Mouse (Mus musculus) cerebellum, adult 2 months (tissue): ENCODE measurements around the gene Clba1. TPM values are rescaled to one million over a fixed set of nuclear protein-coding genes. Genes with fewer than 3 reads are reported as not detected.

Experiments
- DNase-seq, 2 experiments: peaks; one replicate each; pipeline ENCODE4 v3.0.0; 2021
- H3K27ac ChIP-seq: fragments of 200-500 bp; 2 replicates; pipeline ENCODE4 v1.5.1; 2012; ENCODE audit warnings: low read length, control low read depth, inconsistent platforms; ENCODE audit not compliant: insufficient read depth
- H3K27me3 ChIP-seq: fragments of 200-500 bp; 2 replicates; pipeline ENCODE4 v1.6.1; 2012; ENCODE audit warnings: inconsistent platforms, mild to moderate bottlenecking, low read length, moderate library complexity; ENCODE audit not compliant: control insufficient read depth, insufficient read depth
- H3K4me1 ChIP-seq: fragments of 200-500 bp; 2 replicates; pipeline ENCODE4 v1.6.1; 2011; ENCODE audit warnings: low read length; ENCODE audit not compliant: control insufficient read depth, insufficient read depth
- H3K4me3 ChIP-seq: fragments of 200-500 bp; replicated peaks from 2 replicates; pipeline ENCODE3; 2011; ENCODE audit warnings: mild to moderate bottlenecking, low read depth, low read length, control low read depth; ENCODE audit not compliant: insufficient read depth
- CTCF ChIP-seq: fragments of 200-500 bp; IDR thresholded peaks from 2 replicates; pipeline ENCODE4 v1.5.1; 2011; ENCODE audit warnings: low read depth, mild to moderate bottlenecking, control low read depth, low read length, moderate library complexity, borderline replicate concordance; ENCODE audit not compliant: insufficient read depth
- POLR2A ChIP-seq: fragments of 200-500 bp; IDR thresholded peaks from 2 replicates; pipeline ENCODE4 v1.6.1; 2011; ENCODE audit warnings: low read length, control low read depth, borderline replicate concordance; ENCODE audit not compliant: insufficient read depth
- WGBS: fragments of 180-500 bp; shearing (Covaris S2); methylation state at CpG from one replicate; pipeline ENCODE4 v1.1.7; 2018; 5-methylcytosine and 5-hydroxymethylcytosine counted together
- polyA plus RNA-seq: library from polyadenylated mRNA; depleted of rRNA; stranded (reverse); fragments of >200 nt; gene quantifications from 2 replicates; pipeline ENCODE4 v1.2.3, GENCODE M21; 2012; rRNA removed

Clba1 gene
- polyA plus RNA-seq, 1 experiment: 6.5 TPM

- DNase-seq: no peak
- H3K4me3 ChIP-seq: no peak overlapping the region
- H3K27ac ChIP-seq: no peak overlapping the region
- H3K27me3 ChIP-seq: no peaks in the 10 kb centered on the region
- 87% methylated on average over 9 of the region's 9 CpGs for WGBS
- no peak for TF ChIP-seq CTCF
- no peak for TF ChIP-seq POLR2A
- H3K4me1 ChIP-seq: no peaks in the 10 kb centered on the region
Observed at GRCm38 (mm10) chr12:112858581-112859336, 50.0 kb downstream of the Clba1 start.

GRCm38 (mm10) chr12:112859930-112860329 lies 51.2 kb downstream of the Clba1 start:
- Histone ChIP-seq H3K4me1 (no peaks in the 10 kb centered on the region), H3K27ac (no peak overlapping the region), H3K4me3 (no peak overlapping the region), H3K27me3 (no peaks in the 10 kb centered on the region)
- no peak for DNase-seq
- TF ChIP-seq POLR2A (no peak), CTCF (no peak)
- WGBS: 58% methylated on average over 8 of the region's 8 CpGs

GRCm38 (mm10) chr12:112860765-112861164 lies 52.0 kb downstream of the Clba1 start:
- WGBS: 87% methylated on average over 7 of the region's 7 CpGs
- TF ChIP-seq CTCF (no peak), POLR2A (no peak)
- H3K27me3 ChIP-seq: no peaks in the 10 kb centered on the region
- H3K4me1 ChIP-seq: no peaks in the 10 kb centered on the region
- DNase-seq: no peak
- H3K4me3 ChIP-seq: no peak overlapping the region
- H3K27ac ChIP-seq: no peak overlapping the region

- peaks cover 6% of the 10 kb centered on the region for H3K4me1 ChIP-seq
Observed at GRCm38 (mm10) chr12:112861911-112862321, 53.2 kb downstream of the Clba1 start.

GRCm38 (mm10) chr12:112864804-112865203 lies 56.1 kb downstream of the Clba1 start:
- Histone ChIP-seq H3K4me1 (peaks cover 14% of the 10 kb centered on the region), H3K27me3 (no peaks in the 10 kb centered on the region), H3K27ac (no peak overlapping the region), H3K4me3 (no peak overlapping the region)
- DNase-seq: no peak
- 93% methylated on average over 7 of the region's 7 CpGs for WGBS
- TF ChIP-seq POLR2A (no peak), CTCF (no peak)

More at GRCm38 (mm10) chr12:112861911-112862321, 53.2 kb downstream of the Clba1 start:
- TF ChIP-seq POLR2A (no peak), CTCF (no peak)
- no peak for DNase-seq
- H3K27me3 ChIP-seq: no peaks in the 10 kb centered on the region
- no peak overlapping the region for H3K27ac ChIP-seq
- H3K4me3 ChIP-seq: no peak overlapping the region
- 38% methylated on average over 9 of the region's 9 CpGs for WGBS

Other genes with a start within 250 kb of the Clba1 start
- gene Inf2, start 220.2 kb upstream of the Clba1 start, polyA plus RNA-seq: 34.9 and 41.8 TPM in 2 replicates
- 69.3 and 72.0 TPM in 2 replicates for gene Adssl1, start 188.9 kb upstream of the Clba1 start, polyA plus RNA-seq
- gene Siva1, start 164.3 kb upstream of the Clba1 start, polyA plus RNA-seq: 33.6 and 34.6 TPM in 2 replicates
- gene Akt1, start 134.1 kb upstream of the Clba1 start, polyA plus RNA-seq: 163 and 177 TPM in 2 replicates
- gene Zbtb42, start 130.1 kb upstream of the Clba1 start, polyA plus RNA-seq: 1.5 and 1.8 TPM in 2 replicates
- 102 and 107 TPM in 2 replicates for gene Cep170b, start 88.5 kb upstream of the Clba1 start, polyA plus RNA-seq
- 6.7 and 7.8 TPM in 2 replicates for gene Pld4, start 48.3 kb upstream of the Clba1 start, polyA plus RNA-seq
- gene Ahnak2, start 6.3 kb upstream of the Clba1 start, polyA plus RNA-seq: 11.0 and 14.7 TPM in 2 replicates
- gene Cdca4, start 20.5 kb downstream of the Clba1 start, polyA plus RNA-seq: 9.3 and 9.8 TPM in 2 replicates
- 0.05 and 0.08 TPM in 2 replicates for gene Gpr132, start 59.3 kb downstream of the Clba1 start, polyA plus RNA-seq
- gene Jag2, start 120.8 kb downstream of the Clba1 start, polyA plus RNA-seq: 23.0 and 24.4 TPM in 2 replicates
- 23.8 and 24.2 TPM in 2 replicates for gene Nudt14, start 133.2 kb downstream of the Clba1 start, polyA plus RNA-seq
- 61.6 and 68.6 TPM in 2 replicates for gene Btbd6, start 167.5 kb downstream of the Clba1 start, polyA plus RNA-seq
- 52.0 and 52.4 TPM in 2 replicates for gene Brf1, start 191.8 kb downstream of the Clba1 start, polyA plus RNA-seq
- gene Pacs2, start 205.6 kb downstream of the Clba1 start, polyA plus RNA-seq: 136 and 151 TPM in 2 replicates